Mouse (Mus musculus) embryonic facial prominence, embryonic 14.5 days (tissue): ENCODE measurements around the gene Tdrd5. TPM values are rescaled to one million over a fixed set of nuclear protein-coding genes. Genes with fewer than 3 reads are reported as not detected.

Experiments
- ATAC-seq: fragments of 200-750 bp; cut with Nextera tagmentation; 2 replicates; pipeline ENCODE4 v1.8.0; 2017; ENCODE audit warnings: low read depth, moderate number of reproducible peaks, moderate TSS enrichment
- DNase-seq: peaks from one replicate; pipeline ENCODE4 v3.0.0-alpha.2; 2015; ENCODE audit warnings: low spot score
- H3K27ac ChIP-seq: fragments of 300-500 bp; sonication (generic); replicated peaks from 2 replicates; pipeline ENCODE4 v1.5.1; 2014; ENCODE audit warnings: low read depth, mild to moderate bottlenecking, low read length, moderate library complexity
- H3K27me3 ChIP-seq: fragments of 300-500 bp; sonication (generic); replicated peaks from 2 replicates; pipeline ENCODE4 v1.6.1; 2014; ENCODE audit warnings: low read length; ENCODE audit not compliant: control insufficient read depth, insufficient read depth
- H3K36me3 ChIP-seq: fragments of 300-500 bp; sonication (generic); 2 replicates; pipeline ENCODE4 v1.6.1; 2014; ENCODE audit warnings: low read length, mixed read lengths; ENCODE audit not compliant: control insufficient read depth, insufficient read depth
- H3K4me1 ChIP-seq: fragments of 300-500 bp; sonication (generic); 2 replicates; pipeline ENCODE4 v1.6.1; 2014; ENCODE audit warnings: antibody characterized with exemption, low read length; ENCODE audit not compliant: control insufficient read depth, insufficient read depth
- H3K4me2 ChIP-seq: fragments of 300-500 bp; sonication (generic); 2 replicates; pipeline ENCODE4 v1.6.1; 2014; ENCODE audit warnings: low read depth, mild to moderate bottlenecking, low read length, moderate library complexity, mixed read lengths
- H3K4me3 ChIP-seq: fragments of 300-500 bp; sonication (generic); 2 replicates; pipeline ENCODE4 v1.5.1; 2014; ENCODE audit warnings: low read depth, mild to moderate bottlenecking, low read length
- H3K9ac ChIP-seq: fragments of 300-500 bp; sonication (generic); 2 replicates; pipeline ENCODE4 v1.6.1; 2014; ENCODE audit warnings: low read depth, mild to moderate bottlenecking, low read length, moderate library complexity, mixed read lengths
- H3K9me3 ChIP-seq: fragments of 300-500 bp; sonication (generic); 2 replicates; pipeline ENCODE4 v1.6.1; 2016; ENCODE audit warnings: low read length; ENCODE audit not compliant: control insufficient read depth
- WGBS: fragments of 180-500 bp; shearing (Covaris S2); extraction: QIAGEN DNeasy Blood & Tissue Kit; methylation state at CpG from one replicate; pipeline ENCODE4 v1.1.7; 2014; 5-methylcytosine and 5-hydroxymethylcytosine counted together
- polyA plus RNA-seq: library from polyadenylated mRNA; unstranded; fragments of >200 nt; fragmentation: Nextera tagmentation; extraction: Ambion mirVana; gene quantifications from 2 replicates; pipeline ENCODE4 v1.2.1, GENCODE M21; 2014

Tdrd5 gene
- polyA plus RNA-seq, result 0.50 and 0.51 TPM in 2 replicates

GRCm38 (mm10) chr1:156302911-156303749 lies at the start of gene Tdrd5:
Gene Tdrd5, minus strand, starts transcription at chr1:156303664.
- H3K9ac ChIP-seq, result peak within 1 kb of the TSS; percentile 54
- H3K27ac ChIP-seq, result no peak within 1 kb of the TSS
- no peaks in the 10 kb centered on the region for H3K4me1 ChIP-seq
- under 1% methylated on average over 28 of the region's 85 CpGs for WGBS
- DNase-seq, result peak; percentile 45
- no peaks in the 10 kb centered on the region for H3K36me3 ChIP-seq
- H3K4me3 ChIP-seq, result peak within 1 kb of the TSS; percentile 62
- H3K27me3 ChIP-seq, result peaks cover 55% of the 10 kb centered on the region
- ATAC-seq, result peak; percentile 79
- H3K9me3 ChIP-seq, result 0 out of 2 replicates have a peak, but pooled peaks cover 4% of the 10 kb centered on the region
- H3K4me2 ChIP-seq, result peak within 1 kb of the TSS; percentile 98

- no peak overlapping the region for H3K4me3 ChIP-seq
- H3K36me3 ChIP-seq, result no peaks in the 10 kb centered on the region
- no peak overlapping the region for H3K4me2 ChIP-seq
- no peak overlapping the region for H3K9ac ChIP-seq
- no peaks in the 10 kb centered on the region for H3K9me3 ChIP-seq
- 89% methylated on average over 2 of the region's 2 CpGs for WGBS
- no peaks in the 10 kb centered on the region for H3K4me1 ChIP-seq
- ATAC-seq (no peak), DNase-seq (no peak)
- no peaks in the 10 kb centered on the region for H3K27me3 ChIP-seq
- no peak overlapping the region for H3K27ac ChIP-seq
Measured at GRCm38 (mm10) chr1:156352466-156352865, 49.0 kb upstream of the Tdrd5 start.

DNA sequence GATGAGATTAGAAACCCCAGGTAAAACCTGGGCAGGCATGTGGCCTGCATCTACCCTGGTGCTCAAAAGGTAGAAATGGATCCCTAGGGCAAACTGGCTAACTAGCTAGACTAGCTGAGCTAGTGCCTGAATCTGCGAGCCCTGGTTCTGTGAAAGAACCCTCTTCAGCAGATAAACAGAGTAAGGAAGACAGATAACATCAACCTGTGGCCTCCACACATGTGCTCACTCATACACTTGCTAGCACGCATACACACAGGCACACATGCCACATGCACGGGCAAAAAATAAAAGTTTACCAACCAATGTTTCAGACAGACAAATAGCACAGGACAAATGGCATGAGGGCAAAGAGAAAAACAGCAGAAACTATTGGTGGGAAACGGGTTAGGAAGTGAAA lies 47.0 kb upstream of the Tdrd5 start:
- H3K27me3 ChIP-seq, result no peaks in the 10 kb centered on the region
- DNase-seq, result no peak
- 89% methylated on average over 4 of the region's 4 CpGs for WGBS
- H3K4me3 ChIP-seq, result no peak overlapping the region
- H3K4me1 ChIP-seq, result no peaks in the 10 kb centered on the region
- no peak for ATAC-seq
- no peaks in the 10 kb centered on the region for H3K9me3 ChIP-seq
- H3K27ac ChIP-seq, result no peak overlapping the region
- no peak overlapping the region for H3K9ac ChIP-seq
- H3K4me2 ChIP-seq, result no peak overlapping the region
- H3K36me3 ChIP-seq, result no peaks in the 10 kb centered on the region

DNA sequence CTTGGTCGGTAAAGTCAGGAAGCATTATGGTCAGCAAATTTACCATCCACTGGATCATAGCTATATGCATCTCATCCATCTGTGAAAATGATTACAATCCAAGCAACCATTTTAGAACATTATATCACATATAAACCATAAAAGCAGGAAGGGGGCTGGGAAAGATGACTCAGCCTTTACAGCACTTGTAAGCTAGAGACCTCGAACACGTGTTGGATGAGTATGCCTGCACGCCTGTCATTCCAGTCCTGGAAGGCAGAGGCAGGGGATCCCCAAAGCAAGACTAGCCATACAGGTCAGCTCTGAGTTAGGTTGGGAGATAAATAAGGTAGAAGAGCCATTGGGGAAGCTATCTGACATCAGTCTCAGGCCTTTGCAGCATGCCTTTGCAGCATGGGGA lies 45.6 kb upstream of the Tdrd5 start:
- no peak for DNase-seq
- 75% methylated on average over 4 of the region's 4 CpGs for WGBS
- Histone ChIP-seq H3K4me3 (no peak overlapping the region), H3K27ac (no peak overlapping the region), H3K27me3 (no peaks in the 10 kb centered on the region), H3K4me2 (no peak overlapping the region), H3K36me3 (no peaks in the 10 kb centered on the region), H3K4me1 (no peaks in the 10 kb centered on the region), H3K9ac (no peak overlapping the region), H3K9me3 (no peaks in the 10 kb centered on the region)
- no peak for ATAC-seq

GRCm38 (mm10) chr1:156345633-156346032 lies 42.2 kb upstream of the Tdrd5 start:
- Histone ChIP-seq H3K4me1 (no peaks in the 10 kb centered on the region), H3K9me3 (no peaks in the 10 kb centered on the region), H3K27ac (no peak overlapping the region), H3K27me3 (no peaks in the 10 kb centered on the region), H3K4me3 (no peak overlapping the region), H3K9ac (no peak overlapping the region), H3K36me3 (no peaks in the 10 kb centered on the region), H3K4me2 (no peak overlapping the region)
- DNase-seq, result no peak
- no peak; the same call in 1 of the 2 replicates for ATAC-seq
- WGBS, result 81% methylated on average over 4 of the region's 4 CpGs

DNA sequence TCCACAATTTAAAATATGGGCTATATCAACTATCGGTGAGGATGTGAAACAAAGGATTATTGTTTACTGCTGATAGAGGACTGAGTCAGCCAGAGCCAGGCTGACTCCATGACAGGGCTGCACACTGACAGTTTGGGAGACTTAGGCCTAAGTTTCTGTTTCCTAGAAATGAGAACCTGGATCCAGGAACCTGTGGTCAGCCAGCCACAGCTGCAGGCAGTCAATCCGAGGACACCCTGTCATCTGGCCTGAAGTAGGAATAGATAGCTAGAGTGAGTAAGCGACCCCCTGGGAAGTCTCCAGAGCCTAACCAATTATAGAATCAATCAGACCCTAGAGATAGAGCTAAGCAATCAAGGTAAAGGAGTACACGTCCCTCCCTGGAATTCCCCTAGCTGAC lies 41.0 kb upstream of the Tdrd5 start:
- Histone ChIP-seq H3K4me1 (no peaks in the 10 kb centered on the region), H3K9ac (no peak overlapping the region), H3K36me3 (no peaks in the 10 kb centered on the region), H3K4me2 (no peak overlapping the region), H3K27me3 (no peaks in the 10 kb centered on the region), H3K4me3 (no peak overlapping the region), H3K27ac (no peak overlapping the region), H3K9me3 (no peaks in the 10 kb centered on the region)
- DNase-seq (no peak), ATAC-seq (no peak)
- WGBS, result 50% methylated on average over 4 of the region's 4 CpGs

DNA sequence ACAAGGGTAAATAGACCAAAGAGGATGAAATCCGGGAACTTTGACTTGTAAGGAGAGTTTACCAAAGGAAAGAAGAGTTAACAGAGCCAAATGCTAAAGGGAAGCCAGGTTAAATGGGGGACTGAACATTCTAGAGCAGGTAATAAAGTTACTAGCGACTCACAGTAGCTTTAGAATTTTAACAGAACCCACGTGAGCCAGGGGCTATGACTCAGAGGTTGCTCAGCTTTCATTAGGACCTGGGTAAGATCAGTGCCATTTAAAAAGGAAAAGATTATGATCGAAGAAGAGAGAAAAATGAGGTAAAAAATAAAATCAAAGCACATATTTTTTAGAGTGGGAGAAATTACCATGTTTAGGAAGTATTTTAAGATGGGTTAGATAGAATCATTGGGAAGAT lies 37.4 kb upstream of the Tdrd5 start:
- H3K9me3 ChIP-seq, result 0 out of 2 replicates have a peak, but pooled peaks cover 4% of the 10 kb centered on the region
- ATAC-seq, result no peak
- no peak overlapping the region for H3K4me3 ChIP-seq
- no peak overlapping the region for H3K9ac ChIP-seq
- H3K27me3 ChIP-seq, result no peaks in the 10 kb centered on the region
- H3K36me3 ChIP-seq, result no peaks in the 10 kb centered on the region
- H3K4me1 ChIP-seq, result no peaks in the 10 kb centered on the region
- H3K27ac ChIP-seq, result no peak overlapping the region
- no peak for DNase-seq
- no peak overlapping the region for H3K4me2 ChIP-seq
- 74% methylated on average over 4 of the region's 4 CpGs for WGBS

DNA sequence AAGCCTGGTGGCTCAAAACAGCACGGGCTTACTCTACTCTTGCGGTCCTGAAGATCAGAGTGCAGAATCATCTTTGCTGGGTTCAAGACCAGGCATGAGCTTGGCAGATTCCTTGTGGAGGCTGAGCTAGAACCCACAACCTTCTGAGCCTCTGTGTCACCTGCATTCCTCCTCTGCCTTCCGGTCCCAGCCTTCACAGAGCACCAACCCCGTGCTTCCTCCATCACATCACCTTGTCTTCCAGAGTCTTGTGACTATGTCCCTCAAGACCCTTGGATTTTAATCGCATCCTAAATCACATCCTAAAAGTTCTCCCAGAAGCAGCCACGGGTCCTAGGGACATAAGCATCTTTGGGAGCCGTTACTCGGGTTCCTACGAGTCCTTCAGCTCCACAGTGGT lies 19.7 kb upstream of the Tdrd5 start:
- no peaks in the 10 kb centered on the region for H3K27me3 ChIP-seq
- H3K36me3 ChIP-seq, result no peaks in the 10 kb centered on the region
- DNase-seq (no peak), ATAC-seq (no peak)
- H3K9me3 ChIP-seq, result no peaks in the 10 kb centered on the region
- 84% methylated on average over 9 of the region's 9 CpGs for WGBS
- no peak overlapping the region for H3K27ac ChIP-seq
- H3K9ac ChIP-seq, result no peak overlapping the region
- no peaks in the 10 kb centered on the region for H3K4me1 ChIP-seq
- no peak overlapping the region for H3K4me2 ChIP-seq
- H3K4me3 ChIP-seq, result no peak overlapping the region

- DNase-seq, result no peak
- peaks cover 44% of the 10 kb centered on the region for H3K27me3 ChIP-seq
- H3K27ac ChIP-seq, result no peak within 1 kb of the TSS
- H3K4me1 ChIP-seq, result peaks cover 5% of the 10 kb centered on the region; the same call in 1 of the 2 replicates
- H3K36me3 ChIP-seq, result no peaks in the 10 kb centered on the region
- no peaks in the 10 kb centered on the region for H3K9me3 ChIP-seq
- 5% methylated on average over 29 of the region's 29 CpGs for WGBS
- peak within 1 kb of the TSS; percentile 23 for H3K4me3 ChIP-seq
- no peak within 1 kb of the TSS for H3K9ac ChIP-seq
- ATAC-seq, result no peak
- peak within 1 kb of the TSS; percentile 47 for H3K4me2 ChIP-seq
Measured at GRCm38 (mm10) chr1:156310630-156311029, 7.2 kb upstream of the Tdrd5 start, which contains the start of gene Nphs2. Gene Nphs2, plus strand, starts transcription at chr1:156310727.
